Mouse (Mus musculus) layer of hippocampus, postnatal 25 days (tissue): ENCODE results near the gene Il12rb1. TPM values are rescaled to one million over a fixed set of nuclear protein-coding genes. Genes with fewer than 3 reads are reported as not detected.

Source experiments
- DNase-seq, 2 experiments: peaks; one replicate each; pipeline ENCODE4 v3.0.0; 2022; ENCODE audit warnings: mixed read lengths in 2 of 2, low spot score in 1 of 2; ENCODE audit errors: extremely low spot score in 1 of 2
- total RNA-seq, 2 experiments: library from RNA; stranded (reverse); gene quantifications; 2 replicates each; pipeline ENCODE4 v1.2.3; 2021

The Il12rb1 gene
- total RNA-seq, 2 experiments from 2014 or later: 0.94 to 1.4 TPM

DNA sequence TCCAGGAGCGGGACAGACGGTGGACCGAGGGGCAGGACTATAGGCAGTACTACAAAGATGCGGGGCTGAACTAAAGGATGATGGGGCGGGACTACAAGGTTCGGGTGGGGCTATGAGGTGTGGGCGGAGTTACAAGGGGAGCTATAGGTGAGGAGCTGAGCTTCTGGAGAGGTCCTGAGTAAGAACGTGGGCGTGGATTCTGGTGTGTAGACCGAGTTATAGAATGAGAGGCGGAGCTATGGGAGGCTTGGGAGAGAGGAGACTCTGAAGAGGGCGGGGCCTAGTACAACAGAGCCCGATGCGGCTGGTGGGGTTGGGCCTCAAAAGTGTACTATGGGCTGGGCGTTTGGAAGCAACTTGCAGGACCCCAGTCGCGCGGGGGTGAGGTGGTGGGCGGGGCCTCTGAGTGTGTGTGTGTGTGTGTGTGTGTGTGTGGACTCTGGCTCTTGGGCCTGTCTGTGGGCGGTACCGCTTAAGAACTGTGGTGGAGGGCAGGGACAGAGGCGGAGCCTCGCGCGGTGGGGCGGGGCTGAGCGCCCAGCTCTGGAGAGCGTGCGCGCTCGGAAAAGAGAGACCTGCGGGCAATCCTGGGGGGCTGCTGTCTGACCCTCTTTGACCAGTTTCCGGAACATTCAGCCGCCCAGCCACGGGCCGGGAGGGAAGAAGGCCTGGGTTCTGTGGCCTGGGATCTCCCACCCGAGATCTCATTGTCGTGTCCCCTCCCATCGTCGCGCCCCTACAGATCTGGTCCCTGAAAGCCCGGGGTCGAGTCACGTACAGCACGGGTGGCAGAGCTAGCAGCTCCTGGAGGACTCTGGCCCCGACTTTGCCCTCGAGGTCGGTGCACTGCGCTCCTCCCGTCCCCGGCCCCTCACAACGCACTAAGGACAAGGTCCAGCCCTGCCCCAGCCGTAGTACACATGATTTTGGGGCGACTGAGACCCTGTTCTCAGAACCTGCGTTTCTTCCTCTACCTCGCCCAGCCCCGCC is 10.9 kb upstream of the Il12rb1 start:
- peak; percentile 71 to 76 for DNase-seq

- peak in 1 of 2 experiments; percentile 46 for DNase-seq
These were observed 10.0 kb upstream of the Il12rb1 start for GRCm38 (mm10) chr8:70798281-70798680.

DNA sequence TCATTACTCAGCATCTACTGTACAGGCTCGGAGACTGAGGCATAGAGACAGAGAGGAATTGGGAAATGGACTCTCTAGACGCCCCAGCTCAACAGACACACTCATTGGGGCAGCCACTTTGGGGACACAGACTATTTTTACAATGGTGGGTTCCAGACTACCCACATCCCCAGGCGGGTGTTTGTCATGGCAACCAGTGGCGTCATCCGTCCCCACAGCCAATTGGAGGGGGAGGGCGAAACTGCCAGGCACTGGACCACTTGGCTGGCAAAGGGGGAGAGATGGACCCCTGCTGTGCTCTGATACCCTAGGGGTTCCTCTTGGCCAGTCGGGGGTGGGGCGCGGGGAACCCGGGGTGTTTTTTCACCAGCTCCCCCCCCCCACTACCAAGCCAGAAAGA is 7.6 kb upstream of the Il12rb1 start:
- DNase-seq: peak in 1 of 2 experiments; percentile 44

DNA sequence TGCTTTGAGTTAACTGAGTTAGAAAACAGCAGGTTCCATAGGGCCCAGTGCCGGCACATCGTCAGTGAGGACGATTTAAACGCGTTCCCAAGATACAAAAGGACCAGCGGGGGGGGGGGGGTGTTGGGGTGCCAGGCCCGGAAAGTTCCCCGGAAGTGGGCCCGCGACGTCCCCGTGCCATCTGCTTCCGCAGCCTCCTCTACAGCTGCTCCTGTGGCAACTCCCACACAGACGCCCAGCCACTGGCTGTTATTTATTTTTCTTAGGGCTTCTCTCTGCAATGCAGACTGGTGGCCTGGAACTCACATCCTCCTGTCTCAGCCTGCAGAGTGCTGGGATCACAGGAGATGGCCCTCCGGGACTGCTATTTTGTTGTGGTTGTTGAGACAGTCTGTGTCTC is 7.1 kb upstream of the Il12rb1 start:
- peak; percentile 60 to 69 for DNase-seq

DNA sequence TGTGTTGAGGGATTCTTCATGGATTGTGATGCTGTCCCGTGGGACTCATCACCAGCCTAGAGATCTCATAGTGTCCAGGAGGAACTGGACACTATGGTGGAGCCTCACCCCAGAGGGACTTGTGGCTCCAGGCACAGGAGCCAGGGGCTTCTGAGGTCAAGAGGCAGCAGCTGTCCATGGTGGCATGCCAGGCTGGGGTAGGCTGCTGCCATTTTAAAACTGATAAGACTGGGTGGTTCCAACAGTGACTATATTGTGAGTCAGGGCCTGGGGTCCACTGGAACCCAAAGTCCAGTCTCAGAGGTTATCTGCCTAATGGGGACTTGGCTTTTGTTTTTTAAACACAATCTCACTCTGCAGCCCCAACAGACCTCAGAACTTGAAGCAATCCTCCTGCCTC is 6.4 kb upstream of the Il12rb1 start:
- no peak for DNase-seq

GRCm38 (mm10) chr8:70802786-70803510 is 5.3 kb upstream of the Il12rb1 start:
- DNase-seq: no peak

DNA sequence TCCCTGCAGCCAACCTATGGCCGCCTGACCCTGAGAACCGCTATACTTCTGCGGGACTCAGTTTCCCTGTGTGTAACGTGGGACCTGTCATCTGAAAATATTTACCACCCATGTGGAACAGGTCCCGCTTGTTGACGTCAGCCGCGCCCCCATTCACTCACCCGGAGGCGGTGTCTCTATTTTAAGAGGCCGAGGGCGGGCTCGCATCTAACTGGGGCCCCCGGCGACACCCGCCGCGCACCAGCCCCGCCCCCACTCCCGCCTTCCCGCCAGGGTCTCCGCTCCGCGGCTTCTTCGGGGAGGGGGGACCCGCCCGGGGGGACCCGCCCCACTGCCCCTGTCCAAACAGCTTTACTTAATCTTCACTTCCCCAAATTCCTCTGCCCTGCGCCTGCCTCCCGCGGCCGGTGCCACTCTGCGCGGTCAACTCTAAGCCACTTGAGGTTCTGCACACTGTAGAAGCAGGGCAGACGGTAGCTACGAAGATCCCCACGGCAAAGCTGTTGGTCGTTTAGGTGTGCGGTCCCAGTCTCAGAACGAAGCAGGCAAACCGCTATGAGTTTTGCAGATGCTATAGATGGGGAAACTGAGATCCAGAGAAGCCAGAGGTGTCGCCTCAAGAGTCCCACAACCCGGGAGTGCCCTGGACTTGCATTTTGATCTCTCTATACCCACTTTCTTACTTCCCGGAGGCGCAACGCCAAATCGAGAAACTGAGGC is 4.3 kb upstream of the Il12rb1 start:
- peak; percentile 52 to 61 for DNase-seq

DNA sequence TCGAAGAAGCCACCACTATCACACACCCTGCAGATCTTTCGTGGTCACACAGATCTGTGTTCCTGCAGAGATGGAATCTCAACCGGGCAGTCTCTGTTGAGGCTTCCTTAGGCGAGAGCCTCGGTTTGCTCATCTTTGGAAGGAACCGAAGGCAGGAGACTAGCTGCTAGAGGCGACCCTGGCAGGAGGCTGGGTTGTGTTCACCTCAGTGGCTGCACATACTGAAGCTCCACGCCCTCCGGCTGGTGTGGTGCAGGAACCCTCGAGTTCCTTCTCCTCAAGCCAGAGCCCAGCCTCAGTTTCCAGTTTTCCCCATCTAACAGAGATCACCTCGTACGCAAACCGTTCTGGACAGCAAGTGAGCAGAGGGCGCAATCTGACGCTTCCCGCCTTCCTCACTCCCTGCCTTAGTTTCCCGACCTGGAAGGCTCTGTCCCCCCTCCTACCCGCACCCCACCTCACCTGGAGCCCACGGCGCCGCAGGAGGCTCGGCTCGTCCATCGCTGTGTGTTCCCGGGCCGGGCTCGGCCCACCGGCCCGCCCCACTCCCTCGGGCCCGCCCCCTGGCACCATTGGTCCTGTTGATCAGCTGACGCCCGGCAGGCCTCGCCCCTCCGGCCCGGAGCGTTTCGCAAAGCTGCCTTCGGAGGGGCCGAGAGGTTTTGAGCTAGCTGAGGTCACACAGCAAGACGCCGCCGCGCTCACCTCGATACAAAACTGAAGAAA is 3.6 kb upstream of the Il12rb1 start, which contains the start of gene Mast3:
Gene Mast3, minus strand, starts transcription at position 574 of the 726 bp plus-strand sequence.
- DNase-seq: peak; percentile 72 to 73

- no peak for DNase-seq
These were observed 1.7 kb upstream of the Il12rb1 start for GRCm38 (mm10) chr8:70806541-70806940.

- DNase-seq: no peak
These were observed 945 bp upstream of the Il12rb1 start for GRCm38 (mm10) chr8:70807304-70807703.

GRCm38 (mm10) chr8:70808955-70809701 is 879 bp downstream of the Il12rb1 start:
- no peak for DNase-seq

DNA sequence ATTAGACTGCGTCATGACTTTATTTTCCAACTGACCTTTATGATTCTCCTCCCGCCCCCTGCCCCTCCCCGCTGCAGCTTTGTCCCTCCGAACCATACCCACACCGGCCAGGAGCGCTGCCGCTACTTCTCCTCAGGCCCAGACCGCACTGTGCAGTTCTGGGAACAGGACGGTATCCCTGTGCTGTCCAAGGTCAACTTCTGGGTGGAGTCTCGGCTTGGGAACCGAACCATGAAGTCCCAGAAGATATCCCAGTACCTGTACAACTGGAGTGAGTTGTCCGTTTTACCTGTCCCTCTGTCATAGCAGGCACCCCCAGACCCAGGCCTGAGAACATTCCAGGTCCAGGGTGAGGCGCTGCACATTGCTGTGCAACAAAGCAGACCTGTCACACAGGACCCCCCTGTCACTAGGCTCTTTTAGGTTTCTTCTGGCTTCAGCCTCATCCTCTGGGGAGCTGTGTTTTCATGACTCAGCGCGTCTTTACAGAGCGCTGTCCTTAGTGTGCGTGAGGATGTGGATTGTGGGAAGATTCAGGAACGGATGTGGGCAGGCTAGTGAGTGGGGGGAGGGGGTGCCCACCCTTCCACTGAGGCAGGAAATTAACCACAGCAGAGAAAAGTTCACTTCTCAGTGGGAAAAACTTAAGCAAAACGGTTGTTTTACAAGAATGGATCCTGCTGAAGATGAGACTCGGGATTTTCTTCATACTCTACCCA is 2.9 kb downstream of the Il12rb1 start:
- DNase-seq: no peak

- DNase-seq: no peak
These were observed 3.8 kb downstream of the Il12rb1 start for GRCm38 (mm10) chr8:70812055-70812454.

DNA sequence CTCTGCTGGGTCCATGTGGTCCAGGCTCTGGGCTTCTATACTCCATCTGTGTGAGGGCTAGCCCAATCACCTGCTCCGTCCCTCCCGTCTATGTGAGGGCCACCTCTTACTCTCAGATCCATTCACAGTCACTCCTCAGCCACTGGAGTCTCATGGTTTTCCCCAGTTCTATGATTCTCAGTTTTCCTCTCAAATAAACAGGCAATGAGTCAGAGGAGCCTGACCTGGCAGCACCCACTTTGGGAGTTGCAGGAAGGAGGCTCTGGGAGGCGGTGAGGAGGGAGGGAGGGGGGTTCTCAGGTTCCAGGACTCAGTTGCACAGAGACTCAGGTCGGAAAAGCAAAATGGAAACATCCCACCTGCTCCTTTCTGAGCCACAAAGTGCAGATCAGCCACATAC is 4.6 kb downstream of the Il12rb1 start:
- no peak for DNase-seq

GRCm38 (mm10) chr8:70816679-70817078 is 8.4 kb downstream of the Il12rb1 start:
- no peak for DNase-seq

GRCm38 (mm10) chr8:70820101-70820935 is 12.1 kb downstream of the Il12rb1 start:
- no peak for DNase-seq

DNA sequence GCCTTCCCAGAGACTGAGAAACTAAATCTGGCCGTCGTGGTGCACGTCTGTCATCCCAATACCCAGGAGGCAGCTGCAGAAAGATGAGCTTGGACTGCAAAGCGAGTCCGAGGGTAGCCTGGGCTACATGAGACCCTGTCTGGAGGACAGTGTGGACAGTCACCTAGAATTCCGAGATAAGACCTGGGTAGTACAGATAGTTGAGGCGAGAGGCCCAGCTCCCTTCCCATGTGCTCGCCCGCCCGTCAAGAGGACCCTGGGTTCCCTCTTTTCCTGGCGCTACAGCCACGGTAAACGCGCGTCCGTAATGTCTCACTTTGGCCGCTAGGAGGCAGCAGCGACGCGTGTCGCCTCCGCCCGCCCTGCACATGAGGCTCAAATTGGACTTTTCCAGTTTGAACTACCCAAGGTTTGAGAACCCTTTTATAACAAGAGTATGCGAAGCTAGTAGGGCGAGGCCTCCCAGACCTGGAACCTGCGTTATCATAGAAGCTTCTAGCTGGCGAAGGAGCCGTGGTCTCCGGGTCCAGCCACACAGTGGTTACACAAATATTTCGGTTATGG is 13.2 kb downstream of the Il12rb1 start:
- peak in 1 of 2 experiments; percentile 73 for DNase-seq
